Mouse (Mus musculus) MEL (cell line): ENCODE data around the gene Zfp687.

ENCODE experiments used
- BHLHE40 ChIP-seq: IDR thresholded peaks from 2 replicates; pipeline ENCODE4 v1.6.1; 2012; ENCODE audit warnings: low read depth, mild to moderate bottlenecking, inconsistent platforms, low read length, improper control_type of control experiment, borderline replicate concordance
- CTCF ChIP-seq, 3 experiments: IDR thresholded peaks in 2 of 3; conservative IDR thresholded peaks in 1 of 3; 2 replicates each; pipeline ENCODE4 v1.5.1; 2011 to 2012; ENCODE audit warnings: low read length in 3 of 3, low read depth in 2 of 3, mild to moderate bottlenecking in 2 of 3, improper control_type of control experiment in 1 of 3, inconsistent platforms in 1 of 3, mixed read lengths in 1 of 3, moderate library complexity in 1 of 3; ENCODE audit not compliant: control insufficient read depth in 1 of 3, insufficient read depth in 1 of 3, poor library complexity in 1 of 3, severe bottlenecking in 1 of 3
- MXI1 ChIP-seq: IDR thresholded peaks from 2 replicates; pipeline ENCODE4 v1.6.1; 2011; ENCODE audit warnings: mild to moderate bottlenecking, low read depth, low read length, improper control_type of control experiment
- MYC ChIP-seq: IDR thresholded peaks from 2 replicates; pipeline ENCODE4 v1.6.1; 2011; ENCODE audit warnings: low read depth, mild to moderate bottlenecking, low read length, improper control_type of control experiment, moderate library complexity
- POLR2A ChIP-seq, 2 experiments: IDR thresholded peaks; 2 replicates each; pipeline ENCODE4 v1.6.1; 2011 to 2012; ENCODE audit warnings: low read length in 2 of 2, mild to moderate bottlenecking in 2 of 2, control low read depth in 1 of 2, improper control_type of control experiment in 1 of 2, low read depth in 1 of 2, moderate library complexity in 1 of 2; ENCODE audit not compliant: control insufficient read depth in 1 of 2, insufficient read depth in 1 of 2, poor library complexity in 1 of 2
- POLR2AphosphoS2 ChIP-seq: IDR thresholded peaks from 2 replicates; pipeline ENCODE4 v1.6.1; 2011; ENCODE audit warnings: low read length, improper control_type of control experiment
- ZMIZ1 ChIP-seq: IDR thresholded peaks from 2 replicates; pipeline ENCODE4 v1.6.1; 2012; ENCODE audit warnings: low read depth, mild to moderate bottlenecking, inconsistent platforms, low read length, improper control_type of control experiment, moderate library complexity

DNA sequence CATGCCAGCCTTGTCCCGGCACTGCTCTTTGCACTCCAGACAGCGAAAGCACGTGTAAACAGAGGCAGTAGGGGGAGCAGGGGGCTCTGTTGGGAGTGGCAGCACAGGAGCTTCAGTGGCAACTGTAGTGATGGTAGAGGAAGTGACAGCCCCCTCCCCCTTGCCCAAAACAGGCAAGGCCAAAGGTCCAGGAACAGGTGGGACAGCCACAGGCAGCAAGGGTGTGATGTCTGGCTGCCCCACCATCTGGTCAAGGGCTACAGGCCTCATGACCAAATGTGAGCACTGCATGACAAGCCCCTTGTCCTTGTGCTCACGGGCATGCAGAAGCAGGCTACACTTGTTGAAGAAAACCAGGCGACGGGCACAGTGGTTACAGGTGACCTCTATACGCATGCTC lies 4.9 kb downstream of the Zfp687 start:
- TF ChIP-seq POLR2AphosphoS2 (no peak), ZMIZ1 (no peak), MYC (no peak), CTCF (IDR thresholded peaks at IDR 0.05 in 2 of 3, conservative IDR thresholded peaks at IDR 0.05 in 1 of 3; ENCODE audit: control insufficient read depth in 1 of 3, insufficient read depth in 1 of 3, low read depth in 2 of 3, low read length in 3 of 3, poor library complexity in 1 of 3, severe bottlenecking in 1 of 3) (no peak), BHLHE40 (no peak), POLR2A (IDR thresholded peaks at IDR 0.05; ENCODE audit: control insufficient read depth in 1 of 2, insufficient read depth in 1 of 2, low read depth in 1 of 2, low read length in 2 of 2, poor library complexity in 1 of 2) (no peak), MXI1 (no peak)
